Mouse (Mus musculus): Measurements from ENCODE around the gene 2310061I04Rik. TPM values are rescaled to one million over a fixed set of nuclear protein-coding genes. Genes with fewer than 3 reads are reported as not detected.
A peak's percentile ranks its signal among the peaks of the same experiment; 100 is the strongest.

Gene 2310061I04Rik
- total and polyA plus RNA-seq, 3 experiments: 11.4 to 106 TPM; not detected in 1

DNA sequence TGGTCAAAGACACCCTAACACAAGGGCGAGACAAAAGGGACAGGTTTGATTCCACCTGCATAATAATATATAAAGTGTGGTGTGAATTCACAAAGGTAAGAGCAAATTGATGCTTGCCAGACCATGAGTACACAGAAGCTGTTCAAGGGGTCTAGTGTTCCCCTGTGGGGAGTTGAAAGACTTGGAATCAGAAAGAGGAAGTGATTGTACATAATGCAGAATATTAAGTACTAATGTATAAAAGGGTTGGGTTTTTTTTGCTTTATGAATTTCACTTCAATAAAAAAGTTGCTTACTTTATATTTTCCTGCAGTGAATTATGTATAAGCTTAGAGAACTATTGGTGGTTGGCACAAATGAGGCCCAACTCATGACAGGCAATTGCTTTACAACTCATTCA, 37.9 kb downstream of the 2310061I04Rik start:
- H3K4me3 ChIP-seq (ENCODE audit: control insufficient read depth in 1 of 2, insufficient read depth in 1 of 2, low read depth in 2 of 2, low read length in 2 of 2): no peak overlapping the region

DNA sequence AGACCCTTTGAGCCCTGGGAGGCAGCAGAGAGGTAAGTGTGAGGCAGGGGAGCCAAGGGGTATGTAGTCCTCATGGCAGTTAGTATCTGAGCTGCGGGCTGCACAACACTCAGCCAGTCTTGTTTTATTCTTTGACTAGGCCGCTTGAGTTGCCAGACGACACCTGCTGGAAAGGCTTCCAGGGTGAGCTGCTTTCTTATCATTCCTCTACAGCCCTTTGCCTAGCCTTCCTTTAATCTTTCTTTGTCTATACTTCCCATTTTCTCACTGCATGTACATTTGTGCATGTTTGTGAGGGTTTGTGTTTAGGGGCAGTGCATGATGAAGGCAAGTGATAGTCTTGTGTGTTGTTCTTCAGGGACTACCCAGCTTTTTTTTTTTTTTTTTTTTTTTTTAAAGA, 46.3 kb downstream of the 2310061I04Rik start:
- Histone ChIP-seq H3K9ac (ENCODE audit: control insufficient read depth, low read depth, low read length, poor library complexity, severe bottlenecking) (peak overlapping the region; percentile 60), H3K79me2 (ENCODE audit: control insufficient read depth, insufficient read depth, low read length, poor library complexity) (no peaks in the 10 kb centered on the region), H3K36me3 (ENCODE audit: control insufficient read depth in 1 of 2, insufficient read depth in 2 of 2, low read length in 2 of 2) (peaks cover 24 to 33% of the 10 kb centered on the region in 2 experiments), H3K4me1 (ENCODE audit: control insufficient read depth in 1 of 2, insufficient read depth in 2 of 2, low read length in 2 of 2) (peaks cover 27 to 30% of the 10 kb centered on the region in 2 experiments), H3K9me3 (replicated peaks; ENCODE audit: insufficient read depth, low read length) (no peaks in the 10 kb centered on the region), H3K27ac (ENCODE audit: control insufficient read depth, low read depth, low read length) (peak overlapping the region; percentile 99), H3K27me3 (ENCODE audit: control insufficient read depth in 1 of 2, insufficient read depth in 2 of 2, low read length in 2 of 2) (no peaks in the 10 kb centered on the region), H3K4me3 (ENCODE audit: control insufficient read depth in 1 of 2, insufficient read depth in 1 of 2, low read depth in 2 of 2, low read length in 2 of 2) (no peak overlapping the region)
- peak; percentile 94 for DNase-seq (ENCODE audit: low read depth, low spot score)
- 0 out of 2 replicates have a peak, but pooled peaks have one; percentile 30 for TF ChIP-seq POLR2AphosphoS2 (IDR thresholded peaks at IDR 0.05; ENCODE audit: low read length)
- TF ChIP-seq KAT2A (conservative IDR thresholded peaks at IDR 0.05; ENCODE audit: low read depth, low read length): no peak
- TF ChIP-seq GABPA (IDR thresholded peaks at IDR 0.05; ENCODE audit: low read depth, low read length): no peak
- TF ChIP-seq MYB (IDR thresholded peaks at IDR 0.05; ENCODE audit: low read depth, low read length): no peak
- TF ChIP-seq ETS1 (IDR thresholded peaks at IDR 0.05; ENCODE audit: low read depth, low read length): peak; percentile 88
- TF ChIP-seq TBP (IDR thresholded peaks at IDR 0.05; ENCODE audit: low read depth, low read length): no peak; the same call in none of the 2 replicates
- peak; percentile 94 to 98 for TF ChIP-seq EP300 (IDR thresholded peaks at IDR 0.05; ENCODE audit: low read depth in 1 of 2, low read length in 2 of 2)
- TF ChIP-seq NELFE (IDR thresholded peaks at IDR 0.05; ENCODE audit: low read depth, low read length): no peak
- no peak for TF ChIP-seq ZNF384 (IDR thresholded peaks at IDR 0.05; ENCODE audit: low read depth, low read length)
- no peak for TF ChIP-seq JUND (IDR thresholded peaks at IDR 0.05; ENCODE audit: low read depth, low read length)
- TF ChIP-seq ZKSCAN1 (IDR thresholded peaks at IDR 0.05; ENCODE audit: low read depth, low read length): no peak
- TF ChIP-seq RCOR1 (IDR thresholded peaks at IDR 0.05; ENCODE audit: low read depth, low read length): peak; percentile 90
- TF ChIP-seq POLR2AphosphoS5 (IDR thresholded peaks at IDR 0.05; ENCODE audit: borderline replicate concordance, low read depth, low read length): no peak
- no peak for TF ChIP-seq USF2 (IDR thresholded peaks at IDR 0.05; ENCODE audit: borderline replicate concordance in 1 of 2, insufficient read depth in 1 of 2, low read depth in 1 of 2, low read length in 2 of 2)
- 0 out of 2 replicates have a peak, but pooled peaks have one; percentile 43 for TF ChIP-seq ELF1 (IDR thresholded peaks at IDR 0.05; ENCODE audit: low read depth, low read length)
- peak; percentile 51 for TF ChIP-seq MXI1 (IDR thresholded peaks at IDR 0.05; ENCODE audit: low read depth, low read length)
- TF ChIP-seq POLR2A (IDR thresholded peaks at IDR 0.05; ENCODE audit: control insufficient read depth in 1 of 2, insufficient read depth in 1 of 2, low read depth in 1 of 2, low read length in 2 of 2, poor library complexity in 1 of 2): peak in 1 of 2 experiments; percentile 37; a peak in 1 of 4 replicates
- TF ChIP-seq USF1 (IDR thresholded peaks at IDR 0.05; ENCODE audit: low read depth, low read length): no peak
- peak; percentile 49; the same call in 1 of the 2 replicates for TF ChIP-seq MAX (IDR thresholded peaks at IDR 0.05; ENCODE audit: low read length)
- peak; percentile 99 for TF ChIP-seq TAL1 (IDR thresholded peaks at IDR 0.05; ENCODE audit: low read length)
- peak; percentile 98 for TF ChIP-seq TCF12 (IDR thresholded peaks at IDR 0.05; ENCODE audit: low read depth, low read length)
- TF ChIP-seq CHD1 (IDR thresholded peaks at IDR 0.05; ENCODE audit: low read depth, low read length): no peak
- TF ChIP-seq ZMIZ1 (IDR thresholded peaks at IDR 0.05; ENCODE audit: low read depth, low read length): 0 out of 2 replicates have a peak, but pooled peaks have one; percentile 27
- 0 out of 2 replicates have a peak, but pooled peaks have one; percentile 13 for TF ChIP-seq MAFK (IDR thresholded peaks at IDR 0.05; ENCODE audit: borderline replicate concordance, low read depth, low read length)

More for the DNA sequence above, 37.9 kb downstream of the 2310061I04Rik start:
- H3K9me3 ChIP-seq (replicated peaks; ENCODE audit: insufficient read depth, low read length): no peaks in the 10 kb centered on the region
- no peaks in the 10 kb centered on the region for H3K27me3 ChIP-seq (ENCODE audit: control insufficient read depth in 1 of 2, insufficient read depth in 2 of 2, low read length in 2 of 2)
- TF ChIP-seq ZMIZ1 (IDR thresholded peaks at IDR 0.05; ENCODE audit: low read depth, low read length): no peak
- TF ChIP-seq KAT2A (conservative IDR thresholded peaks at IDR 0.05; ENCODE audit: low read depth, low read length): no peak
- no peak for TF ChIP-seq CTCF (IDR thresholded peaks at IDR 0.05 in 2 of 3, conservative IDR thresholded peaks at IDR 0.05 in 1 of 3; ENCODE audit: control insufficient read depth in 1 of 3, insufficient read depth in 1 of 3, low read depth in 2 of 3, low read length in 3 of 3, poor library complexity in 1 of 3, severe bottlenecking in 1 of 3)
- no peak for TF ChIP-seq MAFK (IDR thresholded peaks at IDR 0.05; ENCODE audit: borderline replicate concordance, low read depth, low read length)
- no peak for TF ChIP-seq USF1 (IDR thresholded peaks at IDR 0.05; ENCODE audit: low read depth, low read length)
- no peak for TF ChIP-seq E2F4 (IDR thresholded peaks at IDR 0.05; ENCODE audit: borderline replicate concordance, low read depth, low read length)
- no peak for TF ChIP-seq ZKSCAN1 (IDR thresholded peaks at IDR 0.05; ENCODE audit: low read depth, low read length)
- no peak for TF ChIP-seq HCFC1 (IDR thresholded peaks at IDR 0.05; ENCODE audit: low read depth, low read length)
- no peak for TF ChIP-seq CHD2 (IDR thresholded peaks at IDR 0.05; ENCODE audit: low read length)
- no peak for TF ChIP-seq EP300 (IDR thresholded peaks at IDR 0.05; ENCODE audit: low read depth in 1 of 2, low read length in 2 of 2)
- no peak for TF ChIP-seq GATA1 (IDR thresholded peaks at IDR 0.05; ENCODE audit: low read depth, low read length)
- TF ChIP-seq BHLHE40 (IDR thresholded peaks at IDR 0.05; ENCODE audit: borderline replicate concordance, low read depth, low read length): no peak
- no peak for TF ChIP-seq MYC (IDR thresholded peaks at IDR 0.05; ENCODE audit: low read depth, low read length)
- TF ChIP-seq JUND (IDR thresholded peaks at IDR 0.05; ENCODE audit: low read depth, low read length): no peak
- no peak for TF ChIP-seq TCF12 (IDR thresholded peaks at IDR 0.05; ENCODE audit: low read depth, low read length)
- TF ChIP-seq TBP (IDR thresholded peaks at IDR 0.05; ENCODE audit: low read depth, low read length): no peak
- no peak for TF ChIP-seq USF2 (IDR thresholded peaks at IDR 0.05; ENCODE audit: borderline replicate concordance in 1 of 2, insufficient read depth in 1 of 2, low read depth in 1 of 2, low read length in 2 of 2)
- no peak for TF ChIP-seq GABPA (IDR thresholded peaks at IDR 0.05; ENCODE audit: low read depth, low read length)
- no peak for TF ChIP-seq ELF1 (IDR thresholded peaks at IDR 0.05; ENCODE audit: low read depth, low read length)
- no peak for TF ChIP-seq ZNF384 (IDR thresholded peaks at IDR 0.05; ENCODE audit: low read depth, low read length)
- no peaks in the 10 kb centered on the region; the same call in 1 of the 2 replicates for H3K79me2 ChIP-seq (ENCODE audit: control insufficient read depth, insufficient read depth, low read length, poor library complexity)
- H3K27ac ChIP-seq (ENCODE audit: control insufficient read depth, low read depth, low read length): no peak overlapping the region
- H3K9ac ChIP-seq (ENCODE audit: control insufficient read depth, low read depth, low read length, poor library complexity, severe bottlenecking): no peak overlapping the region
- DNase-seq (ENCODE audit: low read depth, low spot score): peak; percentile 54
- H3K4me1 ChIP-seq (ENCODE audit: control insufficient read depth in 1 of 2, insufficient read depth in 2 of 2, low read length in 2 of 2): peaks cover 3 to 20% of the 10 kb centered on the region in 2 experiments; a peak in 3 of 4 replicates
- peaks cover 3 to 14% of the 10 kb centered on the region in 2 experiments; a peak in 3 of 4 replicates for H3K36me3 ChIP-seq (ENCODE audit: control insufficient read depth in 1 of 2, insufficient read depth in 2 of 2, low read length in 2 of 2)

Measured in MEL (cell line).